Mouse (Mus musculus) urinary bladder, postnatal 10 days (tissue): Measurements from ENCODE around the gene Bsn.
"Not testable (repeated sequence)": the region's sequence is repeated elsewhere in the genome, so short reads cannot be mapped to it uniquely, and the experiment has no call there.

Source experiments
- DNase-seq: peaks from one replicate; pipeline ENCODE4 v3.0.0; 2022; ENCODE audit warnings: low spot score

Gene Bsn

GRCm38 (mm10) chr9:108196920-108197677 lies 6.9 kb upstream of the Bsn start:
- DNase-seq: no peak

GRCm38 (mm10) chr9:108196222-108196621 lies 6.0 kb upstream of the Bsn start:
- not testable (repeated sequence) for DNase-seq

GRCm38 (mm10) chr9:108189488-108189786 lies 747 bp downstream of the Bsn start:
- DNase-seq: no peak

GRCm38 (mm10) chr9:108189023-108189422 lies 1.2 kb downstream of the Bsn start:
- no peak for DNase-seq

GRCm38 (mm10) chr9:108188511-108188910 lies 1.7 kb downstream of the Bsn start:
- DNase-seq: no peak

- no peak for DNase-seq
Observed at GRCm38 (mm10) chr9:108187616-108188015, 2.6 kb downstream of the Bsn start.

GRCm38 (mm10) chr9:108185786-108186185 lies 4.4 kb downstream of the Bsn start:
- no peak for DNase-seq

GRCm38 (mm10) chr9:108183531-108183994 lies 6.6 kb downstream of the Bsn start:
- no peak for DNase-seq

DNA sequence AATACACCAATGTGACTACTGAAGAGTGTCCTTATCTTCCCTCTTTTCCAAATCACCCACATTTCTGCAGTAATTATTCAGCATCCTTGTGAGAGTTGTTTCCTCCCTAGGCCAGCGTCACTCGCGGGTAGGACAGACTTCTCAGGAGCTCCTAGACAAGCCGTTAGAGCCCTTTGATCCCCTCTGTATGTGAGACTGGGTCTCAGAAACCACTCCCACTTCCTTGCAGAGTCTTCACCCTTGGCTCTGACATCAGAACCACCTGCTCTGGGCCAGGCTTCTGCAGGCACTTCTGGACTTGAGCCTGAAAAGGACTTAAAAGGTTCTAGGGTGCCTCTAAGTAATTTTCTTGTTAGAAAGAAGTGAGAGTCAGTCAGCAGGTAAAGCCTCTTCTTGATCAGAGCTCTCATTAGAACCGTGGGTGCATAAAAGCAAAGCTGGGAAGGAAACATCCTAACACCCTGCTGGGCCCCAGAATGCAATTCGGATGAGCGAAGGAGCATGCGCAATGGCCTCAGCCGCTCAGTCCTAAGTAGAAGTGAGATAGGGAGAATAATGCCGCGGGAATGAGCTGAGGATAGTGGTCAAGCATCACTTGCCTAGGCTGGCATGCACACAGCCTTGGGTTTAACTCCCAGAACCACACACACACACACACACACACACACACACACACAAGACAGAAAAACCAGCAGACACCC lies 7.2 kb downstream of the Bsn start:
- DNase-seq: no peak

DNA sequence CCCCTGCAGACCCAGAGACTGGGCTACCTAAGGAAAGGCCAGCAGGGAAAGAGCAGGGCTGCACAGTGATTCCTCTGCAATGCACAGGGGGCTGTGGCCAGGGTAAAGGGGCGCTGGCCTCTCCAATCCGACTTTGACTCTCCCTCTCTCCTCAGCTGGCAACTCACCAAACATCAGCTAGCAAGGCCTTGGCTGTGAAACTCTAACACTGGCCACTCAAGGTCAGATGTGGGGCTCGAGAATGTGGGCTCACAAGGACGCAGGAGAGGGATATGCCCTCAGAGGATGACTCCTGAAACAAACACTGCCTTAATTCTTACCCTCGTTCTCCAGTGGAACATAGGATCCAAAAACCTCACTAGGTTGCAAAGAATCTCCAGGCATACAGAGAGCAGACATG lies 11.8 kb downstream of the Bsn start:
- DNase-seq: no peak

GRCm38 (mm10) chr9:108175116-108175838 lies 14.9 kb downstream of the Bsn start:
- no peak for DNase-seq

DNA sequence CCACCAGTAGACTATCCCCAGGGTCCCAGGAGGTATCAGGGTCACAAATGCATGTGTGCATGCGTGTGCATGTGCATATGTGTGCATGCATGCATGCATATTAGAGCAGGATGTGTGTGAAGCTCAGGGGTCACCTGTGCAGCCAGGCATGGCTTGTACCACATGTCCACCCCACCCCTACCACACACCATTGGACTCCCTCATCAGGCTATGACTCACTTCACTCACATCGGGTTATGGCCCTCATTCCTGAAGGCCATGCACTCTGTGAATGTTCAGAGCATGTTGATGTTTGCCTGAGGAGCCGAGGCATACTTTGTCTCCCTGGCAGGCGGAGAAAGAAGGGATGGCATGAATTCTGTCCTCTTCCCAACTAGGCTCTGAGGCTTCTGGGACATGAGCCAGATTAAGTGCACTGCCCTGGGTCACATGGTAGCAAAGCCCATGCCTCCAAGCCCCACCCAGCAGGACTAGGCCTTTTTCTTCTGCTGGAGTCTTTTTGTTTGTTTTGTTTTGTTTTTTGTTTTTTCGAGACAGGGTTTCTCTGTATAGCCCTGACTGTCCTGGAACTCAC lies 17.3 kb downstream of the Bsn start:
- no peak for DNase-seq

- no peak for DNase-seq
Observed at GRCm38 (mm10) chr9:108169751-108170150, 20.4 kb downstream of the Bsn start.

DNA sequence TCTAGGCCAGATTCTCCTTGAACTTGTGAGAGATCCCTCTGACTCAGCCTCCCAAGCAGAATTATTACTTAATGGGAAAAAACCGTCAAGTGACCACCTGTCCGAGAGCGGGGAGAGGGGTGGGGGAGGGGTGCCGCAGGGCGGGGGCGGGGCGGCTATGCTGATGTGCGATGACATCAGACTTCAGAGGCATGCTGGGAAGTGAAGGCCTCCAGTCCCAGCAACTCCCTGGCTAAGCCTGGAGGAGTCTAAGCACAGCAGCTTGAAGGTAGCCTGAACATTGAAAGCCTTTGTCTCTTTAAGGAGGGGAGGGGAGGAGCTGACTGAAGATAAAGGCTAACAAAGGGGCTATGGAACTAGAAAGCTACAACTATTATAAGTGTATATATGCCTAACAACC lies 25.0 kb downstream of the Bsn start:
- no peak for DNase-seq

- DNase-seq: no peak
Observed at GRCm38 (mm10) chr9:108163646-108164284, 26.4 kb downstream of the Bsn start.

DNA sequence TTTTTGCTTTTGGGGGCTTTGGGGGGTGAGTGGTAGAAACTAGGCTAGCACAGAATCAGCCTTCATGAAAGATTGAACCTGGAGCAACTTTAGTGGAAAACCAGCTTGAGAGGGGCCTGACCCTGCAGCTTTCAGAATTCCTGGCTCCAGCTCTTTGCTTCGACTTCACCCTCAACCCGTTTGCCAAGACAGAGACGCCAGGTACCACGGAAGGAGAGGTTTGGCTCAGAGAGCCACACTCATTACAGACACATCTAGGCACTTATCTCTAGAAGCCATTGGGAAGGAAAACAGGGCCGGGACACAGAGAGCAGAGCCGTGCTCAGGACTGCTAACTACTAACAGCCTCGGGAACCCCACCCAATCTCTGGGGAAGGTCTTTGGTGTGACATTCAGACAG lies 32.3 kb downstream of the Bsn start:
- DNase-seq: no peak

DNA sequence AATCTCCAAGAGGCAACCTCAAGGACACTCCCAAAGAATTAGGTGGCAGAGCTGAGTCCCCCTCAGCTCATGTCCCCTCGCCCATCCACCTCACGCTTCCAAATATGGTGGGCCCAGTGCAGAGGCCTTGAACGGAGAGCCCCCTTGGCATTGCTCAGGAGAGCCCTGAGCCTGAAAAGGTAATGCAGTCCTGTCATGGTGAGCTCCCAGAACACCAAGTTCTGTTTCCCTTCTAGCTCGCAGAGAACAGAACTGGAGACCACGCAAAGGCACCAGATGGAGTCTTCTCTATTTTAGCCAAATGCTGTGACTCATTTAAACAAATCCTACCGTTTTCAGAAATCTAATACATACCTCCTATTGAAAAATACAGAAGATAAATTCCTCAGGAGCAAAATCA lies 32.7 kb downstream of the Bsn start:
- no peak for DNase-seq

DNA sequence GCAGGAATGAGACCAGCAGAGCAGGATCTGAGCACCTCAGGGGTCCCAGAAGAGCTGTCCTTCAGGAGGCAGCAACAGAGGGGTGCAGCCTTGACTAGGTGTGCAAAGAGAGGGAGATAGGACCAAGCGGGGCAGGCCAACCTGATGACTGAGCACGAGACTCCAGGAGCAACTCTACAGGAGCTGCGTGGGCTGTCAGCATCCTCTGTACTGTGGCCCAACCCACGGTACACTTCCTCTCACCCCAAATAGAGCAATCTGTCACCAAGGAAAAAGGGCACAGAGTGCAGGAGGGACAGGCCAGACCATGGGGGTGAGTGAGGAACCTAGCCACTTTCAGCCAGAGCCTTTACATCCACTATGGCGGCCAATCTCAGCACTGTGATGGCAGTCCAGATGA lies 33.4 kb downstream of the Bsn start:
- no peak for DNase-seq

DNA sequence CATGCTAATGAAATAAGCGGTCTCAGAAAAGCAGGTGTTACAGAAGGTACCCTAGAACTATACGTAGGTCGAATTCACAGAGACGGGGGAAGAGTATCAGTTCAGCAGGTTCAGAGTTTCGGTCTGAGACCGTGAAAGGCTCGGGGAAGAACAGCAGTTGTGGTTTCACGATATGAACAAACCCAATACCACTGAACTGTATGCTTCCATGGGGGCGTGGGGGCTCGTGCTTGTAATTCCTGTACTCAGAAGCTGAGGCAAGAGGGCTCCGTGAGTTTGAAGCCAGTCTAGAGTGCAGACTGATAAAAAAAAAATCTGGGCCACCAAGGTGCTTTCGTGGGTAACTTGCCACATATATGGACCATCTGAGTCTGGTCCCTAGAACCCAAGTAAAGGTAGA lies 35.4 kb downstream of the Bsn start:
- DNase-seq: no peak

GRCm38 (mm10) chr9:108153516-108154448 lies 36.4 kb downstream of the Bsn start:
- DNase-seq: no peak

- no peak for DNase-seq
Observed at GRCm38 (mm10) chr9:108150486-108150885, 39.7 kb downstream of the Bsn start.
